Mouse (Mus musculus): ENCODE results near the gene Bcar1.

GRCm38 (mm10) chr8:111771625-111772020 is 28.0 kb upstream of the Bcar1 start:
- TF ChIP-seq CTCF (IDR thresholded peaks at IDR 0.05; ENCODE audit: low read depth) (no peak), EP300 (IDR thresholded peaks at IDR 0.05; ENCODE audit: low read depth) (no peak)
